Mouse (Mus musculus): ENCODE data around the gene Vmn1r75. TPM values are rescaled to one million over a fixed set of nuclear protein-coding genes. Genes with fewer than 3 reads are reported as not detected.

The Vmn1r75 gene
- polyA plus RNA-seq (2012; ENCODE audit: insufficient read depth, insufficient read length, low replicate concordance, missing spikeins) = not detected in 2 replicates

DNA sequence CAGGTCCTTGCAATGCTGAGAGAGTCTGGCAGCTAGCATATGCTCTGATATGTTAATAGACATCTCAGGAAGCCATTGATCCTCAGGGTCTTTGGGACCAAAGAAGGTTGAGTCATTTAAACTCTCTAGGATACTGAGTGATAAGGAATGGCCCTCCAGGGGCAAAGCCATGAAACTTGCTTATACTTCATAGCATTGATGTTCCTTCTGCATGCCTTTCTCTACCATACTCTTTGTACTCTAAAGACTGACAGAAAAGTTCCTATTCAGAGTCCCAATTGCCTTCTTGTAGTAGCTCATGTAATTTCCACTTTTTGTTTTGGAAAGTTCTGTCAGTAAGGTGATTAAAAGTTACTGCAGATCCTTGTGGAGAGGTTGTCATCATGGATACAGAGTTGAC, at the start of gene Vmn1r75:
Vmn1r75 (plus strand) TSS at position 301 of the 400 bp plus-strand sequence.
- no peak within 1 kb of the TSS for H3K4me3 ChIP-seq (ENCODE audit: insufficient read depth, low read depth, low read length)
- H3K27ac ChIP-seq (ENCODE audit: insufficient read depth, low read depth, low read length) = no peak within 1 kb of the TSS
- H3K4me1 ChIP-seq (ENCODE audit: control insufficient read depth, insufficient read depth, low read length) = no peaks in the 10 kb centered on the region
- no peak for TF ChIP-seq POLR2A (IDR thresholded peaks at IDR 0.05; ENCODE audit: insufficient read depth, low read depth, low read length)
- TF ChIP-seq CTCF (IDR thresholded peaks at IDR 0.05; ENCODE audit: insufficient read depth, low read depth, low read length) = no peak

DNA sequence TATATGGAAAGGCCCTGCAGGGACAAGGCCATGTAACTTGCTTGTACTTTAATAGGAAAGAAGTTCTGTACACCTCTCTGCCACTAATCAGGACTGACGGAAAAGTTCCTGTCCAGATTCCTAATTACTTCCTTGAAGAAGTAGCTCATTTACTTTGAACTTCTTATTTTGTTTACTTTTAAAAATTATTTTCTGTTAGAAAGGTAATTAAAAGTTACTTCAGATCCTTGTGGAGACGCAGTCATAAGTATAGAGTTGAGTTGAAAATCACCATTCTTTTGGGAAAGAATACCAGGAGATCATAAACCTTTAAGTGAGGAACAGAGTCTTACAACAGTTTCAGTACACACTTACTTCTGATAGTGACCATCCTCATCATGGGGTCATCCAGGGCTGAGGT, 40.8 kb upstream of the Vmn1r75 start, which contains the start of gene Vmn1r74:
Vmn1r74 (plus strand) TSS at position 301 of the 400 bp plus-strand sequence.
- TF ChIP-seq CTCF (IDR thresholded peaks at IDR 0.05; ENCODE audit: insufficient read depth, low read depth, low read length) (no peak), POLR2A (IDR thresholded peaks at IDR 0.05; ENCODE audit: insufficient read depth, low read depth, low read length) (no peak)
- no peak within 1 kb of the TSS for H3K4me3 ChIP-seq (ENCODE audit: insufficient read depth, low read depth, low read length)
- no peak within 1 kb of the TSS for H3K27ac ChIP-seq (ENCODE audit: insufficient read depth, low read depth, low read length)
- 80% methylated on average over 2 of the region's 2 CpGs for WGBS
- no peaks in the 10 kb centered on the region for H3K4me1 ChIP-seq (ENCODE audit: control insufficient read depth, insufficient read depth, low read length)

Other genes starting within 250 kb of the Vmn1r75 start
- gene Vmn1r72, start 194.5 kb upstream of the Vmn1r75 start, polyA plus RNA-seq (2012; ENCODE audit: insufficient read depth, insufficient read length, low replicate concordance, missing spikeins) = not detected in 2 replicates
- not detected in 2 replicates for gene Vmn1r73, start 144.4 kb upstream of the Vmn1r75 start, polyA plus RNA-seq (2012; ENCODE audit: insufficient read depth, insufficient read length, low replicate concordance, missing spikeins)
- gene Vmn1r74, start 40.6 kb upstream of the Vmn1r75 start, polyA plus RNA-seq (2012; ENCODE audit: insufficient read depth, insufficient read length, low replicate concordance, missing spikeins) = not detected in 2 replicates
- not detected in 2 replicates for gene Vmn1r76, start 63.6 kb downstream of the Vmn1r75 start, polyA plus RNA-seq (2012; ENCODE audit: insufficient read depth, insufficient read length, low replicate concordance, missing spikeins)
- gene Vmn1r77, start 162.1 kb downstream of the Vmn1r75 start, polyA plus RNA-seq (2012; ENCODE audit: insufficient read depth, insufficient read length, low replicate concordance, missing spikeins) = not detected in 2 replicates

Data from olfactory bulb, adult 2 months (tissue).